Mouse (Mus musculus) intestine, embryonic 14.5 days (tissue): ENCODE measurements at regions not wholly inside any gene's neighbourhood (a gene's known extent, or its start where the extent isn't known, plus 50 kb on each side); places are given as distances from the start of the nearest gene placed in this dataset.
A peak's percentile ranks its signal among the peaks of the same experiment; 100 is the strongest.

Experiments used
- ATAC-seq: fragments of 200-750 bp; cut with Nextera tagmentation; replicated peaks from 2 replicates; pipeline ENCODE4 v1.8.0; 2017; ENCODE audit warnings: low read depth, moderate number of reproducible peaks, moderate TSS enrichment, moderate library complexity; ENCODE audit not compliant: low FRiP score, low TSS enrichment
- DNase-seq: peaks from one replicate; pipeline ENCODE4 v3.0.0-alpha.2; 2018; ENCODE audit warnings: low spot score
- H3K27ac ChIP-seq: fragments of 300-500 bp; sonication (generic); 2 replicates; pipeline ENCODE4 v1.5.1; 2014; ENCODE audit warnings: low read depth, mild to moderate bottlenecking, control low read depth
- H3K27me3 ChIP-seq: fragments of 300-500 bp; sonication (generic); replicated peaks from 2 replicates; pipeline ENCODE4 v1.6.1; 2014; ENCODE audit warnings: low read length, control low read depth; ENCODE audit not compliant: control insufficient read depth, insufficient read depth
- H3K36me3 ChIP-seq: fragments of 300-500 bp; sonication (generic); 2 replicates; pipeline ENCODE4 v1.6.1; 2014; ENCODE audit warnings: low read length, control low read depth; ENCODE audit not compliant: control insufficient read depth, insufficient read depth
- H3K4me1 ChIP-seq: fragments of 300-500 bp; sonication (generic); replicated peaks from 2 replicates; pipeline ENCODE4 v1.6.1; 2014; ENCODE audit warnings: low read length, control low read depth, mixed read lengths; ENCODE audit not compliant: control insufficient read depth, insufficient read depth
- H3K4me2 ChIP-seq: fragments of 300-500 bp; sonication (generic); 2 replicates; pipeline ENCODE4 v1.6.1; 2014; ENCODE audit warnings: low read length
- H3K4me3 ChIP-seq: fragments of 300-500 bp; sonication (generic); 2 replicates; pipeline ENCODE4 v1.5.1; 2014; ENCODE audit warnings: low read depth, low read length, control low read depth, mixed read lengths
- H3K9ac ChIP-seq: fragments of 300-500 bp; sonication (generic); 2 replicates; pipeline ENCODE4 v1.6.1; 2014; ENCODE audit warnings: mild to moderate bottlenecking, low read length
- H3K9me3 ChIP-seq: fragments of 300-500 bp; sonication (generic); 2 replicates; pipeline ENCODE4 v1.6.1; 2016; ENCODE audit warnings: low read length, control low read depth; ENCODE audit not compliant: control insufficient read depth
- WGBS: fragments of 180-500 bp; shearing (Covaris S2); extraction: QIAGEN DNeasy Blood & Tissue Kit; methylation state at CpG from one replicate; pipeline ENCODE4 v1.1.7; 2014; 5-methylcytosine and 5-hydroxymethylcytosine counted together

GRCm38 (mm10) chr3:49686182-49686895 lies 70.8 kb downstream of the Pcdh18 start:
- no peak overlapping the region for H3K4me3 ChIP-seq
- no peaks in the 10 kb centered on the region for H3K27me3 ChIP-seq
- H3K9ac ChIP-seq = no peak overlapping the region
- DNase-seq = no peak
- H3K36me3 ChIP-seq = no peaks in the 10 kb centered on the region
- WGBS = 43% methylated on average over 4 of the region's 4 CpGs
- no peaks in the 10 kb centered on the region for H3K9me3 ChIP-seq
- ATAC-seq = no peak
- H3K27ac ChIP-seq = no peak overlapping the region
- no peaks in the 10 kb centered on the region; the same call in 1 of the 2 replicates for H3K4me1 ChIP-seq
- H3K4me2 ChIP-seq = no peak overlapping the region

- Histone ChIP-seq H3K4me1 (no peaks in the 10 kb centered on the region), H3K27ac (no peak overlapping the region), H3K36me3 (no peaks in the 10 kb centered on the region), H3K9me3 (no peaks in the 10 kb centered on the region), H3K4me3 (no peak overlapping the region), H3K9ac (no peak overlapping the region), H3K27me3 (no peaks in the 10 kb centered on the region), H3K4me2 (no peak overlapping the region)
- 80% methylated on average over 6 of the region's 6 CpGs for WGBS
- DNase-seq (no peak), ATAC-seq (no peak)
Observed at GRCm38 (mm10) chr3:49674921-49675320, 82.2 kb downstream of the Pcdh18 start.

- Histone ChIP-seq H3K27ac (no peak overlapping the region), H3K4me2 (no peak overlapping the region), H3K4me1 (no peaks in the 10 kb centered on the region), H3K27me3 (no peaks in the 10 kb centered on the region), H3K4me3 (no peak overlapping the region), H3K9me3 (no peaks in the 10 kb centered on the region), H3K36me3 (no peaks in the 10 kb centered on the region), H3K9ac (no peak overlapping the region)
- WGBS = 32% methylated on average over 2 of the region's 2 CpGs
- ATAC-seq (no peak), DNase-seq (no peak)
Observed at GRCm38 (mm10) chr3:49672685-49673184, 84.4 kb downstream of the Pcdh18 start.

GRCm38 (mm10) chr3:49667543-49668338 lies 89.4 kb downstream of the Pcdh18 start:
- H3K27ac ChIP-seq = no peak overlapping the region
- no peaks in the 10 kb centered on the region for H3K4me1 ChIP-seq
- no peak for ATAC-seq
- WGBS = 81% methylated on average over 9 of the region's 9 CpGs
- no peaks in the 10 kb centered on the region for H3K27me3 ChIP-seq
- DNase-seq = no peak
- H3K9me3 ChIP-seq = no peaks in the 10 kb centered on the region
- no peak overlapping the region for H3K4me2 ChIP-seq
- no peak overlapping the region for H3K9ac ChIP-seq
- H3K36me3 ChIP-seq = no peaks in the 10 kb centered on the region
- no peak overlapping the region for H3K4me3 ChIP-seq

GRCm38 (mm10) chr3:49666516-49666915 lies 90.6 kb downstream of the Pcdh18 start:
- Histone ChIP-seq H3K4me1 (no peaks in the 10 kb centered on the region), H3K9me3 (no peaks in the 10 kb centered on the region), H3K36me3 (no peaks in the 10 kb centered on the region), H3K4me2 (no peak overlapping the region), H3K9ac (no peak overlapping the region), H3K4me3 (no peak overlapping the region), H3K27me3 (no peaks in the 10 kb centered on the region), H3K27ac (no peak overlapping the region)
- DNase-seq (no peak), ATAC-seq (no peak)
- 86% methylated on average over 2 of the region's 2 CpGs for WGBS

- DNase-seq = no peak
- Histone ChIP-seq H3K9me3 (no peaks in the 10 kb centered on the region), H3K4me2 (no peak overlapping the region), H3K27ac (no peak overlapping the region), H3K27me3 (no peaks in the 10 kb centered on the region), H3K4me3 (no peak overlapping the region), H3K4me1 (peaks cover 4% of the 10 kb centered on the region; the same call in 1 of the 2 replicates), H3K9ac (no peak overlapping the region), H3K36me3 (no peaks in the 10 kb centered on the region)
- no peak for ATAC-seq
- 31% methylated on average over 1 of the region's 1 CpGs for WGBS
Observed at GRCm38 (mm10) chr3:49648895-49649175, 108.3 kb downstream of the Pcdh18 start.

GRCm38 (mm10) chr3:49648040-49648894 lies 108.9 kb downstream of the Pcdh18 start:
- 54% methylated on average over 5 of the region's 5 CpGs for whole genome bisulfite sequencing
- no peak for DNase-seq
- ATAC-seq = no peak
- H3K27me3 ChIP-seq = no peaks in the 10 kb centered on the region
- H3K9ac ChIP-seq = no peak overlapping the region
- peaks cover 4% of the 10 kb centered on the region; the same call in 1 of the 2 replicates for H3K4me1 ChIP-seq
- no peak overlapping the region for H3K4me2 ChIP-seq
- no peaks in the 10 kb centered on the region for H3K36me3 ChIP-seq
- H3K9me3 ChIP-seq = no peaks in the 10 kb centered on the region
- H3K27ac ChIP-seq = peak overlapping the region; percentile 73
- no peak overlapping the region for H3K4me3 ChIP-seq

GRCm38 (mm10) chr3:49644993-49645392 lies 112.1 kb downstream of the Pcdh18 start:
- Histone ChIP-seq H3K4me2 (no peak overlapping the region), H3K27me3 (no peaks in the 10 kb centered on the region), H3K36me3 (no peaks in the 10 kb centered on the region), H3K9me3 (no peaks in the 10 kb centered on the region), H3K9ac (no peak overlapping the region), H3K4me3 (no peak overlapping the region), H3K4me1 (peaks cover 7% of the 10 kb centered on the region; the same call in 1 of the 2 replicates), H3K27ac (no peak overlapping the region)
- 90% methylated on average over 4 of the region's 4 CpGs for WGBS
- DNase-seq (no peak), ATAC-seq (no peak)
